ENCODE assay signal across 9 mouse cellular contexts in genomic region chr12:5192380-5192718, GRCm38 (mm10).
A peak's percentile ranks its signal among the peaks of the same experiment; 100 is the strongest.
DNase-seq lines count a peak whose midpoint lies in the region; ATAC-seq lines count a peak whose summit lies in the region.
"Had no signal": no experiment of that assay in that cellular context is flagged by ENCODE, and none has a peak within 500 bp of the region (broad histone marks: within the 10 kb centered on the region; RNA-seq: fewer than 3 reads in every experiment).

No protein-coding gene starts in this region.

- no peak for ATAC-seq in heart, embryonic 15.5 days (replicated peaks; ENCODE audit: insufficient number of reproducible peaks, insufficient read depth, low FRiP score, low read depth)
- ATAC-seq in midbrain, embryonic 11.5 days (ENCODE audit: low FRiP score) = 0 out of 2 replicates have a peak, but pooled peaks have one; percentile 19
- ATAC-seq in midbrain, embryonic 14.5 days (ENCODE audit: low FRiP score, low TSS enrichment) = no peak
- ATAC-seq: activated CD4-positive, CD25-positive, alpha-beta regulatory T cell, adult 4 months had no signal

- no peak overlapping the region for H3K4me3 ChIP-seq in heart, embryonic 15.5 days
- H3K4me3 ChIP-seq in midbrain, embryonic 11.5 days (ENCODE audit: low read depth, low read length) = no peak overlapping the region
- H3K4me3 ChIP-seq in midbrain, embryonic 14.5 days (replicated peaks; ENCODE audit: low read depth, low read length) = no peak overlapping the region

- H3K9ac ChIP-seq in heart, embryonic 15.5 days = no peak overlapping the region
- H3K9ac ChIP-seq in midbrain, embryonic 11.5 days (ENCODE audit: low read length) = no peak overlapping the region
- H3K9ac ChIP-seq in midbrain, embryonic 14.5 days (replicated peaks; ENCODE audit: low read length) = no peak overlapping the region

- WGBS in heart, embryonic 15.5 days = 60% methylated on average over 9 of the region's 9 CpGs
- 51% methylated on average over 9 of the region's 9 CpGs for WGBS in midbrain, embryonic 11.5 days
- WGBS in midbrain, embryonic 14.5 days = 49% methylated on average over 9 of the region's 9 CpGs

- intact Hi-C loops in heart, postnatal 10 days (cut with DNase I) = no loop called here
- intact Hi-C loops in gastrocnemius, postnatal 14 days (cut with DNase I; ENCODE audit: low total_unique reads) = no loop called here

- 0 out of 2 replicates have a peak overlapping the region, but pooled peaks have one; percentile 58 for H3K4me2 ChIP-seq in heart, embryonic 15.5 days
- no peak overlapping the region for H3K4me2 ChIP-seq in midbrain, embryonic 11.5 days
- no peak overlapping the region for H3K4me2 ChIP-seq in midbrain, embryonic 14.5 days (ENCODE audit: low read length)

- no peak for DNase-seq in heart, postnatal 10 days
- no peak for DNase-seq in midbrain, embryonic 11.5 days (ENCODE audit: low spot score, missing footprints)
- no peak for DNase-seq in midbrain, embryonic 14.5 days
- peak; percentile 56 for DNase-seq in gastrocnemius, postnatal 14 days
- peak; percentile 72 for DNase-seq in skeletal muscle tissue, adult 2 months (ENCODE audit: low read depth, low spot score)
- no peak for DNase-seq in retina, postnatal 1 day
- DNase-seq in kidney, adult 9 months = no peak

- H3K4me1 ChIP-seq in heart, embryonic 15.5 days (replicated peaks) = peaks cover 31% of the 10 kb centered on the region
- H3K4me1 ChIP-seq in midbrain, embryonic 11.5 days (ENCODE audit: control insufficient read depth, insufficient read depth, low read length) = peaks cover 32% of the 10 kb centered on the region
- H3K4me1 ChIP-seq in midbrain, embryonic 14.5 days (ENCODE audit: control insufficient read depth, insufficient read depth, low read length) = peaks cover 44% of the 10 kb centered on the region

- no peaks in the 10 kb centered on the region for H3K27me3 ChIP-seq in heart, embryonic 15.5 days
- H3K27me3 ChIP-seq in midbrain, embryonic 11.5 days (ENCODE audit: control insufficient read depth, insufficient read depth, low read length) = no peaks in the 10 kb centered on the region
- H3K27me3 ChIP-seq in midbrain, embryonic 14.5 days (ENCODE audit: control insufficient read depth, insufficient read depth, low read length) = no peaks in the 10 kb centered on the region

- peak overlapping the region; percentile 78 for H3K27ac ChIP-seq in heart, embryonic 15.5 days
- H3K27ac ChIP-seq in midbrain, embryonic 11.5 days (ENCODE audit: low read depth, low read length) = no peak overlapping the region
- no peak overlapping the region; the same call in 1 of the 2 replicates for H3K27ac ChIP-seq in midbrain, embryonic 14.5 days (replicated peaks; ENCODE audit: low read depth, low read length)

- H3K9me3 ChIP-seq in heart, embryonic 15.5 days (replicated peaks) = no peaks in the 10 kb centered on the region
- no peaks in the 10 kb centered on the region for H3K9me3 ChIP-seq in midbrain, embryonic 11.5 days (ENCODE audit: control insufficient read depth, low read length)
- no peaks in the 10 kb centered on the region for H3K9me3 ChIP-seq in midbrain, embryonic 14.5 days (ENCODE audit: control insufficient read depth, low read length)

- no peaks in the 10 kb centered on the region for H3K36me3 ChIP-seq in heart, embryonic 15.5 days
- H3K36me3 ChIP-seq in midbrain, embryonic 11.5 days (ENCODE audit: control insufficient read depth, insufficient read depth, low read length) = no peaks in the 10 kb centered on the region
- no peaks in the 10 kb centered on the region for H3K36me3 ChIP-seq in midbrain, embryonic 14.5 days (ENCODE audit: control insufficient read depth, insufficient read depth, low read length)

Comparison
In these comparisons a context has a peak if more than half of its experiments do, and no peak if none do; other contexts are left out.
1. DNase-seq: peak in gastrocnemius, postnatal 14 days (single experiment) and skeletal muscle tissue, adult 2 months (single experiment); none in heart, postnatal 10 days (0 of 2), midbrain, embryonic 11.5 days (single experiment), midbrain, embryonic 14.5 days (single experiment), retina, postnatal 1 day (single experiment) and kidney, adult 9 months (single experiment).